Mouse (Mus musculus) CD4-positive naive resting alpha-beta T cell, adult 76 days (primary cell): ENCODE measurements around the gene Cand2. TPM values are rescaled to one million over a fixed set of nuclear protein-coding genes. Genes with fewer than 3 reads are reported as not detected.

Source experiments
- total RNA-seq: library from RNA; stranded (reverse); gene quantifications from one replicate; pipeline ENCODE4 v1.2.4, GENCODE M21; 2023

The Cand2 gene
- total RNA-seq, result 8.0 TPM

DNA sequence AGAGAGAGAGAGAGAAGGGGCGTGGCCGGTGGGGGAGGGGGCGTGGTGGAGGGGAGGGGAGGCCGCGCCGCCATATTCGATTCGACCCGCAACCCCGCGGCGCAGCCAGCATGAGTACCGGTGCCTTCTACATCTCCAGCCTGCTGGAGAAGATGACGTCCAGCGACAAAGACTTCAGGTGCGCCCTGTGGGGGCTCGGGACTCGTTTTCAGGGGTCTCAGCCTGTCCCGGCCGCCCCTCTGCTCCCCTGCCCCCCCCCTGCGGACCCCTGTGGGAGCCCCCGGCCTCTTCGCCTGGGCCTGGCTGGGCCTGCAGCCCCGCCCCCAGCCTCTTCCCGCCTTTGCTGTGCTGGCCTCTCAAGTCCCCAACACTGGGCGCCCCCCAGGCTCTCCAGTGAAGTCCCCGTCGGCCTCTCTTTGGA, at the start of gene Cand2:
TSS of gene Cand2 (plus strand) at position 38 of the 421 bp plus-strand sequence.

DNA sequence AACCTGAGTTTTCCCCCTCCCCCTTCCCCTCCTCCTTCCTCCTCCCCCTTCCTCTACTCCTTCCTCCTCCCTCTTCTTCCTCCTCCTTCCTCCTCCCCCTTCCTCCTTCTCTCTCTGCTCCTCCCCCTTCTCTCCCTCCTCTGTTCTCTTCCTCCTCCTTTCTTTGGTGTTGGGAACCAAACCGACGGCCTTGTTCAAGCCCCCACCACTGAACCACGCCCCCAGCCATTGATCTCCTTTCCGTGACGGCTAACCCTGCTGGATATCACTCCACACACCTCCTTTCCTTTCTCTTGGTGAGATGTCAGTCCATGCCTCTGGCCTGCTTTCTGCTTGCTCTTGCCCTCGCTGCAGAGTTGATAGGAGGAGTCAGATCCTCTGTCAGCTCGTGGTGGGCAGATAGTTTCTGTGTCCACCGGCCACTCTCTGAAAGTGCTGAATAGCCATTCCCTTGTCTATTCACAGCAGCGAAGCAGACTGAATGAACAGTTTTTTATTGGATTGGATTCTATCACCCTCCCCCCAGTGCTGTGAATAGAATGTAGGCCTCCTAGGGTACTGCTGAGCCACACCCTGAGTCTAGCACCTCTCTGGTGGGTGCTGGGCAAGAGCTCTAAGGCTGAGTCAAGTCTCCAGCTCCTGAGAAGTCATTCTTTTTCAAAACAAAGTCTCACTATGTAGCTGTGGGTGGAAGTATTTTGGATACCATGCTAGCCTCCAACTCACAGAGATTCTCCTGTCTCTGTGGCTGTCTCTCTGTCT, 12.2 kb upstream of the Cand2 start, which contains the start of gene Tmem40:
TSS of gene Tmem40 (minus strand) at position 416 of the 762 bp plus-strand sequence.

DNA sequence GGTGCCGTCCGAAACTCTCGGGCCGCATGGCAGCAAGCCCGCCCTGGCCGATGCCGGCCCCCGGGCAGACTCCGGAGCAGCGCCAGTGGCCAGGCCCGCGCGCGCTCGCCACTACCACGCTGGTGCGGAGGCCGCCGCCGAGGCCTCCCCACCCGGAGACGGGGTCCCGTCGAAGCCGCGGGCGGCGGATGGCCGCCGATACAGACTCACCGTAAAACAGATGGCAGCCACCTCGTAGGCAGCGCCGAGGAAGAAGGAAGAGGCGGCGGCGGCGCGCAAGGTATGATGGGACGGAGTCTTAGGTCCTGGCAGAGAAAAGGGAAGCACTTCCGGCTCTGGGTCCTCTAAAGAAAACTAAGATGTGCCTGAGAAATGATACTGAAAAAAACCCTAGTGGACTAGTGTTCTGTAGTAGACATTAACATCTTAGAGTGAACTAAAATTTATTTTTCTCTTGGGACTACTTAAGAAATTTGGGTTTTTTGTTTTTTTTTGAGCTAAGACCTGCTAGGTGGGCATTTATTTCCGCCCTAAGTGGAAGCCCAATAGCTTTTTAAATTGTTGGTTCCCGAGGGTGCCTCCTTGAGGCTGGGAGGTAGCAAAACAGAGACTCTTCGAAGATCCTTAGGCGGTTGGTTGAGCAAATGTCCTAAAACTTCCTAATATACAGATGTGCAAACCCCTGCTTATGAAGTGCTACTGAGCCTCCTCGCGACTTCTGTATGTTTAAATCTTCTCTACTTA, 34.3 kb downstream of the Cand2 start, which contains the start of gene Rpl32:
TSS of gene Rpl32 (minus strand) at position 260 of the 744 bp plus-strand sequence.

DNA sequence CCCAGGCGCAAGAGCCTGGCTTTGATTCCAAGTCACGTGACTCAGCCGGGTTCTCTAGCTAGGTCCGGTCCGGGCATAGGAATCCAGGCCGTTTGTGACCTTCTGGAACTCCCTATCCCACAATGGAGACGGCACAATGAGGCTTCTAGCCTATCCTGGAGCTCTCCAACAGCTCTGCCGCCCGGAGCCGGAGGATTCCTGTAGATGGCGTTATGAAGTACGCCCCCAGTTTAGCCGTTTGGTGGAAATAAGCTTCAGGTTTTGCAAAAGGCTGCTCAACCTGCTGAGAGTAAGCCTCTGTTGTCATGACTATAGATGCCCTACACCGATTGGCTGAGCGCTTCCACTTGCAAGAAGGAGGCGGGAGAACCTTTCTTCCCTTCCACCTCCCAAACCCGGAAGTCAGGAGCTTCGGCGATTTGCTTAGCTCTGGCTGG, 63.8 kb downstream of the Cand2 start, which contains the start of gene Efcab12:
TSS of gene Efcab12 (minus strand) at position 252 of the 437 bp plus-strand sequence.

DNA sequence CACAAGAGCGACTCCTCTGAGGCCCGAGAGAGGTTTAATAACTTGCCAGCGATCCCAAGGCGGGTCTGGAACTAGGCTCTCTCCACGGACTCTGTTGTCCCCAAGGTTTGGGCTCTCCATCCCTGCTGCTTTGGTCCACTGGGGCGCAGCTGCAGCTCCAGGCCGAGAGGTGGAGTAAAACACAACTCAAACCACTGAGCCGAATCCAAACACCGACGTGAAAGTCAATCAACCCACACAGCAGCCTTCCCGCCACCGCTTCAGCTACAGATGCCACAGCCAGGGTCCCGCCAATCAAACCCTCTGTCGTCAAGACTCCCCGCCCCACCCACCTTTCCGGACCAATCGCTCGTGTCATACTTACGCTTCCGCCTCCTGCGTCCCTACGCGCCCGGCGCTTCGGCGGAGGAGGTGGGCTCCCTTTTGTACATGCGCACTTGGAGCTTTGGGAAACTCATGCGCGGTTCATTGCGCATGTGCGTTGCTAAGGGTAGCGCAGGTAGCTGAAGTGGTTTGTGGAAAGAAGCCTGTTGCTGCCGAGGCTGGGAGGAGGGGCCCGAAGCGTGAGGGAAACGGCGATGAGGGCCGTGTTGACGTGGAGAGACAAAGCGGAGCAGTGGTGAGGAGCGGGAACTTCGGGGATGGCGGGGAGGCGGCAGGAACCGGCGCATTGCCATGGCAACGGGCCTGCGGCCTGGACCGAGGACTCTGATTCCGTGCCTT, 78.9 kb downstream of the Cand2 start, which contains the start of the genes Mbd4 and Ift122:
TSS of gene Mbd4 (minus strand) at position 281 of the 723 bp plus-strand sequence.
TSS of gene Ift122 (plus strand) at position 380 of the 723 bp plus-strand sequence.

Other genes with a start within 250 kb of the Cand2 start
- gene Tsen2, start 229.9 kb upstream of the Cand2 start, total RNA-seq, result 8.5 TPM
- gene Mkrn2os, start 182.0 kb upstream of the Cand2 start, total RNA-seq, result not detected
- 43.4 TPM for gene Mkrn2, start 172.6 kb upstream of the Cand2 start, total RNA-seq
- 140 TPM for gene Raf1, start 97.9 kb upstream of the Cand2 start, total RNA-seq
- not detected for gene Tmem40, start 12.1 kb upstream of the Cand2 start, total RNA-seq
- 3,187 TPM for gene Rpl32, start 34.2 kb downstream of the Cand2 start, total RNA-seq
- 0.70 TPM for gene Efcab12, start 63.9 kb downstream of the Cand2 start, total RNA-seq
- gene Mbd4, start 78.8 kb downstream of the Cand2 start, total RNA-seq, result 6.4 TPM
- gene Ift122, start 78.9 kb downstream of the Cand2 start, total RNA-seq, result 2.3 TPM
- not detected for gene Rho, start 157.2 kb downstream of the Cand2 start, total RNA-seq
- gene H1foo, start 170.4 kb downstream of the Cand2 start, total RNA-seq, result not detected
- gene Plxnd1, start 220.5 kb downstream of the Cand2 start, total RNA-seq, result 29.4 TPM